Mouse (Mus musculus) G1E (cell line): ENCODE results near the gene Ethe1.

ENCODE experiments used
- CTCF ChIP-seq: IDR thresholded peaks from 2 replicates; pipeline ENCODE4 v1.5.1; 2012; ENCODE audit warnings: low read depth, low read length, inconsistent platforms, mixed read lengths
- GATA1 ChIP-seq: IDR thresholded peaks from 2 replicates; pipeline ENCODE4 v1.6.1; 2012; ENCODE audit warnings: borderline replicate concordance, low read length, inconsistent platforms, mixed read lengths
- GATA2 ChIP-seq: IDR thresholded peaks from 2 replicates; pipeline ENCODE4 v1.6.1; 2012; ENCODE audit warnings: low read depth, low read length, inconsistent platforms, borderline replicate concordance
- POLR2AphosphoS5 ChIP-seq: IDR thresholded peaks from 2 replicates; pipeline ENCODE4 v1.6.1; 2012; ENCODE audit warnings: low read depth, low read length, inconsistent platforms; ENCODE audit not compliant: insufficient replicate concordance
- TAL1 ChIP-seq: conservative IDR thresholded peaks from 2 replicates; pipeline ENCODE4 v1.6.1; 2012; ENCODE audit warnings: low read depth, low read length, inconsistent platforms, mixed read lengths

DNA sequence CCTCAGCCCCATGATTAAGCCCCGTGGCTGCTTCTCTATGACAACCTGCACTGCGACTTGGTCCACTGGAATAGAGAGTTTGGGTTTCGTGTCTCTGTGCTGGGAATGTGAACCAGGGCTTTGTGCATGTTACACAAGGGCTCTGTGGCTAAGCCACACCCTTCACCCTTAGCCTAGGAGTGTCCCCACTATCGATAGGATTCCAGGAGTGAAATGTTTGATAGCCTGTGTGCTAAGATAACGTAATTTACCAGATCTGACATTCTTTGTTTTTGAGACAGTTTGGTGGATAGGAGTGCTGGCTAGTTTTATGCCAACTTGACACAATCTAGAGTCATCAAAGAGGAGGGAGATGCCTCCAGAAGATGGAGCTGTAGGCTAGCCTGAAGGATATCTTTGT lies 4.4 kb downstream of the Ethe1 start:
- no peak for TF ChIP-seq POLR2AphosphoS5
- TF ChIP-seq CTCF, result no peak
- no peak for TF ChIP-seq GATA1
- peak; percentile 42 for TF ChIP-seq TAL1
- no peak for TF ChIP-seq GATA2
